Mouse (Mus musculus): Measurements from ENCODE around the gene Tspan15. TPM values are rescaled to one million over a fixed set of nuclear protein-coding genes. Genes with fewer than 3 reads are reported as not detected.

The Tspan15 gene
- polyA plus RNA-seq, 1 experiment from 2014 or later: 18.5 TPM

Small RNA genes lying within 50 kb of the gene (microRNA-seq; reads per million reads assigned to microRNA genes)
- 1.5 reads per million for gene Mir7662

Other genes starting within 250 kb of the Tspan15 start
- not detected in 2 replicates for gene Neurog3, start 98.2 kb downstream of the Tspan15 start, polyA plus RNA-seq (2016; fragmentation: Nextera tagmentation; extraction: Ambion mirVana)
- 9.0 and 12.6 TPM in 2 replicates for gene Fam241b, start 87.3 kb downstream of the Tspan15 start, polyA plus RNA-seq (2016; fragmentation: Nextera tagmentation; extraction: Ambion mirVana)
- not detected in 2 replicates for gene Tacr2, start 21.2 kb upstream of the Tspan15 start, polyA plus RNA-seq (2016; fragmentation: Nextera tagmentation; extraction: Ambion mirVana)
- 25.4 and 33.7 TPM in 2 replicates for gene Hk1, start 148.7 kb upstream of the Tspan15 start, polyA plus RNA-seq (2016; fragmentation: Nextera tagmentation; extraction: Ambion mirVana)
- 0.20 and 1.1 TPM in 2 replicates for gene Hkdc1, start 191.2 kb upstream of the Tspan15 start, polyA plus RNA-seq (2016; fragmentation: Nextera tagmentation; extraction: Ambion mirVana)
- gene 4930507D05Rik, start 218.2 kb upstream of the Tspan15 start, polyA plus RNA-seq (2016; fragmentation: Nextera tagmentation; extraction: Ambion mirVana): 0.89 and 1.1 TPM in 2 replicates
- gene Supv3l1, start 218.5 kb upstream of the Tspan15 start, polyA plus RNA-seq (2016; fragmentation: Nextera tagmentation; extraction: Ambion mirVana): 30.9 and 31.6 TPM in 2 replicates